Mouse (Mus musculus): ENCODE data around the gene Znhit6. TPM values are rescaled to one million over a fixed set of nuclear protein-coding genes. Genes with fewer than 3 reads are reported as not detected.

The Znhit6 gene
- polyA plus RNA-seq, 1 experiment: 65.7 TPM

GRCm38 (mm10) chr3:145556206-145556605 is 19.8 kb upstream of the Znhit6 start:
- Histone ChIP-seq H3K4me1 (ENCODE audit: control insufficient read depth, insufficient read depth, low read length) (no peaks in the 10 kb centered on the region), H3K9ac (ENCODE audit: low read depth, poor library complexity, severe bottlenecking) (no peak overlapping the region), H3K27me3 (ENCODE audit: control insufficient read depth, insufficient read depth, low read length, poor library complexity, severe bottlenecking) (no peaks in the 10 kb centered on the region), H3K27ac (ENCODE audit: insufficient read depth, low read length) (no peak overlapping the region), H3K9me3 (replicated peaks; ENCODE audit: control insufficient read depth, insufficient read depth, low read length, poor library complexity, severe bottlenecking) (no peaks in the 10 kb centered on the region), H3K4me3 (ENCODE audit: low read depth, low read length) (no peak overlapping the region), H3K36me3 (ENCODE audit: control insufficient read depth, insufficient read depth, low read length, poor library complexity, severe bottlenecking) (no peaks in the 10 kb centered on the region)
- TF ChIP-seq CTCF (IDR thresholded peaks at IDR 0.05; ENCODE audit: low read depth, low read length) (no peak), POLR2A (IDR thresholded peaks at IDR 0.05; ENCODE audit: insufficient read depth, low read length) (no peak)

DNA sequence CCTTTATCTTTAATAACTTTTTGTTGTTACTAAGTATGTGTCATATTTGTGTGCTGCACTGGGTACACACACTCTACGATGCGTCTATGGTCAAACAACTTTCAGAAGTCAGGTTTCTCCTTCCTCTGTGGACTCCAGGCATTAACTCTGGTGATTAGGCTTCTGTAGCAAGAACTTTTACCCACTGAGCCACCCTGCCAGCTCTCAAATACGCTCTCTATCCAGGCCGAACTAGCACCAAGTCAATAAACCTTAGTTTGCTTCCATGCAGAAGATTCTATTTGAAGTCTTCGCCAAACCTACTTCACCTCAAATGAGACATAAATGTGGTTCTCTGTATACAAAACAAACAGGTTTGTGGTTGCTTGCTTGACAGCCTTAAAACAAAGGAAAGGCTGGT is 16.3 kb upstream of the Znhit6 start:
- H3K27me3 ChIP-seq (ENCODE audit: control insufficient read depth, insufficient read depth, low read length, poor library complexity, severe bottlenecking): no peaks in the 10 kb centered on the region
- H3K4me3 ChIP-seq (ENCODE audit: low read depth, low read length): no peak overlapping the region
- TF ChIP-seq POLR2A (IDR thresholded peaks at IDR 0.05; ENCODE audit: insufficient read depth, low read length): no peak
- no peak for TF ChIP-seq EP300 (IDR thresholded peaks at IDR 0.05; ENCODE audit: insufficient read depth, low read depth, low read length)
- no peak for TF ChIP-seq CTCF (IDR thresholded peaks at IDR 0.05; ENCODE audit: low read depth, low read length)
- no peaks in the 10 kb centered on the region for H3K4me1 ChIP-seq (ENCODE audit: control insufficient read depth, insufficient read depth, low read length)
- peaks cover 5% of the 10 kb centered on the region; the same call in 1 of the 2 replicates for H3K9me3 ChIP-seq (replicated peaks; ENCODE audit: control insufficient read depth, insufficient read depth, low read length, poor library complexity, severe bottlenecking)
- no peaks in the 10 kb centered on the region for H3K36me3 ChIP-seq (ENCODE audit: control insufficient read depth, insufficient read depth, low read length, poor library complexity, severe bottlenecking)
- H3K27ac ChIP-seq (ENCODE audit: insufficient read depth, low read length): no peak overlapping the region
- H3K9ac ChIP-seq (ENCODE audit: low read depth, poor library complexity, severe bottlenecking): no peak overlapping the region

DNA sequence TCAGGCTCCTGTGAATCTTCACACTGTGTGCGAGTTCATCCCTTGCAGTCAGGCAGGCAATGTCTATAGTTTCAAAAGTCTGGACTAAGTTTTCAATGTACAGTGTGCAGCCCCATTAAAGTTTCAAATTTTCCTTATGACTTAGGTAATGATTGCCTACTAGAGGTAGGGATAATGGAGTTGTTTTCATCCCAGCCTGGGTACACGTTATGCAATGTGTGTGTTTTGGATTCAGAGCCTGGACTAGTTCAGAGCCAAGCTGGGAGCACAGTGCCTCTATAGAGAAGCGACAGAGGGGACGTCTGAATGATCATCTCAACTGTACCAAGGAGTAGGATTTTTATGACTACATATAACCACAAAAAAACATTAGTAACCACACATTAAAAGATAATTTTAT is 15.9 kb upstream of the Znhit6 start:
- H3K4me3 ChIP-seq (ENCODE audit: low read depth, low read length): no peak overlapping the region
- H3K27ac ChIP-seq (ENCODE audit: insufficient read depth, low read length): no peak overlapping the region
- no peaks in the 10 kb centered on the region for H3K36me3 ChIP-seq (ENCODE audit: control insufficient read depth, insufficient read depth, low read length, poor library complexity, severe bottlenecking)
- no peaks in the 10 kb centered on the region for H3K4me1 ChIP-seq (ENCODE audit: control insufficient read depth, insufficient read depth, low read length)
- no peaks in the 10 kb centered on the region for H3K27me3 ChIP-seq (ENCODE audit: control insufficient read depth, insufficient read depth, low read length, poor library complexity, severe bottlenecking)
- TF ChIP-seq CTCF (IDR thresholded peaks at IDR 0.05; ENCODE audit: low read depth, low read length) (no peak), POLR2A (IDR thresholded peaks at IDR 0.05; ENCODE audit: insufficient read depth, low read length) (no peak), EP300 (IDR thresholded peaks at IDR 0.05; ENCODE audit: insufficient read depth, low read depth, low read length) (no peak)
- H3K9ac ChIP-seq (ENCODE audit: low read depth, poor library complexity, severe bottlenecking): no peak overlapping the region
- peaks cover 5% of the 10 kb centered on the region; the same call in 1 of the 2 replicates for H3K9me3 ChIP-seq (replicated peaks; ENCODE audit: control insufficient read depth, insufficient read depth, low read length, poor library complexity, severe bottlenecking)

GRCm38 (mm10) chr3:145574468-145574867 is 1.5 kb upstream of the Znhit6 start:
- TF ChIP-seq POLR2A (IDR thresholded peaks at IDR 0.05; ENCODE audit: insufficient read depth, low read length) (no peak), EP300 (IDR thresholded peaks at IDR 0.05; ENCODE audit: insufficient read depth, low read depth, low read length) (no peak), CTCF (IDR thresholded peaks at IDR 0.05; ENCODE audit: low read depth, low read length) (no peak)
- Histone ChIP-seq H3K9me3 (replicated peaks; ENCODE audit: control insufficient read depth, insufficient read depth, low read length, poor library complexity, severe bottlenecking) (no peaks in the 10 kb centered on the region), H3K36me3 (ENCODE audit: control insufficient read depth, insufficient read depth, low read length, poor library complexity, severe bottlenecking) (peaks cover 10% of the 10 kb centered on the region), H3K27ac (ENCODE audit: insufficient read depth, low read length) (no peak overlapping the region), H3K4me1 (ENCODE audit: control insufficient read depth, insufficient read depth, low read length) (no peaks in the 10 kb centered on the region), H3K4me3 (ENCODE audit: low read depth, low read length) (no peak overlapping the region), H3K9ac (ENCODE audit: low read depth, poor library complexity, severe bottlenecking) (no peak overlapping the region), H3K27me3 (ENCODE audit: control insufficient read depth, insufficient read depth, low read length, poor library complexity, severe bottlenecking) (no peaks in the 10 kb centered on the region)

GRCm38 (mm10) chr3:145575340-145575739 is 665 bp upstream of the Znhit6 start:
- Histone ChIP-seq H3K9ac (ENCODE audit: low read depth, poor library complexity, severe bottlenecking) (no peak overlapping the region), H3K4me3 (ENCODE audit: low read depth, low read length) (no peak overlapping the region), H3K4me1 (ENCODE audit: control insufficient read depth, insufficient read depth, low read length) (no peaks in the 10 kb centered on the region), H3K36me3 (ENCODE audit: control insufficient read depth, insufficient read depth, low read length, poor library complexity, severe bottlenecking) (peaks cover 13% of the 10 kb centered on the region), H3K27me3 (ENCODE audit: control insufficient read depth, insufficient read depth, low read length, poor library complexity, severe bottlenecking) (no peaks in the 10 kb centered on the region), H3K27ac (ENCODE audit: insufficient read depth, low read length) (no peak overlapping the region), H3K9me3 (replicated peaks; ENCODE audit: control insufficient read depth, insufficient read depth, low read length, poor library complexity, severe bottlenecking) (no peaks in the 10 kb centered on the region)
- no peak for TF ChIP-seq EP300 (IDR thresholded peaks at IDR 0.05; ENCODE audit: insufficient read depth, low read depth, low read length)
- no peak for TF ChIP-seq CTCF (IDR thresholded peaks at IDR 0.05; ENCODE audit: low read depth, low read length)
- TF ChIP-seq POLR2A (IDR thresholded peaks at IDR 0.05; ENCODE audit: insufficient read depth, low read length): no peak

- Histone ChIP-seq H3K36me3 (ENCODE audit: control insufficient read depth, insufficient read depth, low read length, poor library complexity, severe bottlenecking) (peaks cover 17% of the 10 kb centered on the region), H3K9me3 (replicated peaks; ENCODE audit: control insufficient read depth, insufficient read depth, low read length, poor library complexity, severe bottlenecking) (no peaks in the 10 kb centered on the region), H3K4me3 (ENCODE audit: low read depth, low read length) (peak overlapping the region; percentile 89), H3K27ac (ENCODE audit: insufficient read depth, low read length) (no peak overlapping the region), H3K9ac (ENCODE audit: low read depth, poor library complexity, severe bottlenecking) (peak overlapping the region; percentile 53), H3K27me3 (ENCODE audit: control insufficient read depth, insufficient read depth, low read length, poor library complexity, severe bottlenecking) (no peaks in the 10 kb centered on the region), H3K4me1 (ENCODE audit: control insufficient read depth, insufficient read depth, low read length) (no peaks in the 10 kb centered on the region)
- no peak for TF ChIP-seq CTCF (IDR thresholded peaks at IDR 0.05; ENCODE audit: low read depth, low read length)
- no peak for TF ChIP-seq EP300 (IDR thresholded peaks at IDR 0.05; ENCODE audit: insufficient read depth, low read depth, low read length)
- TF ChIP-seq POLR2A (IDR thresholded peaks at IDR 0.05; ENCODE audit: insufficient read depth, low read length): no peak
Observed at GRCm38 (mm10) chr3:145576482-145576822, 447 bp downstream of the Znhit6 start.
